Comparison of ENCODE assay signal across 8 mouse cellular contexts in the genomic region with DNA sequence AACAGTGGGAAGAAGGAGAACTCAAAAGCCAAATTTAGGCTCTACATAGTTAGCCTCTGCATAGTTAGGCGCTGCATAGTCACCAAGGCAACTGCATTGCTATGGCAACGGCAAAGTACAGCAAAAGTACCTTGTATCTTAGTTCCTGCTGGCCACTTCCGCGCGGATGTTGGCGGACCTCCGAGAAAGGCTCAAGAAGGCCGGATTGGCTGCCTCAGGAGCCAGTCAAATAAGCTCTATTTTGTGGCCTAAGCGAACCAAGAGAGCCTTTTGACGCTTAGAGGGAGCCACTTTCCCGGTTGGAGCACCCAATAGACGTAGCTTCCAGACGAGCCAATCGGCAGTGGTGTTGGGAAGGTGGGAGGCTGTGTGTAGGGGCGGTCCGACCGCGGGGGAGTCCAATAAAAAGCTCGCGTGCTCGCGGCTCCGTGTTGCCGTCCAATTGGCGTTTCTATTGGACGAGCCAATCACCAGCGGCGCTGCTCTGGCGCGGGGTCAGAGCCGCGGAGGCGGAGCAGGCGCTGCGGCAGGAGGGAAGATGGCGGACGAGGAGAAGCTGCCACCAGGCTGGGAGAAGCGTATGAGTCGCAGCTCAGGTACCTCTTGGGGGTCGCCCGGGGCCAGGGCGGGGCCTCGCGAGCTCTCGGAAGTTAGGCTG. TPM values are rescaled to one million over a fixed set of nuclear protein-coding genes. Genes with fewer than 3 reads are reported as not detected.
DNase-seq lines count a peak whose midpoint lies in the region; ATAC-seq lines count a peak whose summit lies in the region.

A gene (plus strand): TSS at position 494 of the 658 bp plus-strand sequence.

- intact Hi-C loops in gastrocnemius, postnatal 14 days (cut with DNase I; ENCODE audit: low total_unique reads): no loop called here
- intact Hi-C loops in left cerebral cortex, postnatal 10 days (cut with DNase I): no loop called here

- peak; percentile 99 for DNase-seq in adrenal gland, adult (ENCODE audit: inconsistent age in 2 of 2, low spot score in 1 of 2)
- DNase-seq in embryo, embryonic 10.5 days (ENCODE audit: low spot score): peak; percentile 99
- DNase-seq in gastrocnemius, postnatal 14 days: peak; percentile 98
- peak; percentile 99 to 100 for DNase-seq in left cerebral cortex, postnatal 10 days (ENCODE audit: extremely low spot score in 1 of 2, low spot score in 2 of 2)
- DNase-seq in right cerebral cortex, postnatal 25 days: peak; percentile 99
- DNase-seq in urinary bladder, postnatal 4 days (ENCODE audit: low spot score in 2 of 2): peak; percentile 97 to 99

- ATAC-seq in inflammation-experienced regulatory T-cells, adult 6 months: peak; percentile 97
- ATAC-seq in megakaryocyte-erythroid progenitor cell, adult 5-6 weeks (replicated peaks; ENCODE audit: low FRiP score, low TSS enrichment, poor library complexity, severe bottlenecking): peak; percentile 94

RNA-seq across cellular contexts. Expression of the gene that starts here (rescaled TPM):
- total RNA-seq in gastrocnemius, postnatal 14 days (2021): 10 to 100 TPM; 14.6 to 15.5 TPM
- polyA plus RNA-seq in inflammation-experienced regulatory T-cells, adult 6 months (2017; shearing (Covaris generic)): 10 to 100 TPM; 23.0 to 29.3 (median 23.6) TPM
- 10 to 100 TPM; 38.7 to 40.0 TPM for total RNA-seq in left cerebral cortex, postnatal 10 days (2021)
- total RNA-seq in megakaryocyte-erythroid progenitor cell, adult 5-6 weeks (2014; fragmentation: Nextera tagmentation): 15.2 and 18.6 TPM in 2 replicates
- 11.5 and 18.2 TPM in 2 replicates for total RNA-seq in megakaryocyte-erythroid progenitor cell, adult 5-6 weeks (2017)

Comparison
In these comparisons a context has a peak if more than half of its experiments do, and no peak if none do; other contexts are left out.
1. Peak in every context shown above with its lines: DNase-seq and ATAC-seq.